Mouse (Mus musculus): ENCODE data around the gene Bcl6b. TPM values are rescaled to one million over a fixed set of nuclear protein-coding genes. Genes with fewer than 3 reads are reported as not detected.

Gene Bcl6b
- total and polyA plus RNA-seq, 3 experiments, result 9.1 to 18.9 (median 13.7) TPM

DNA sequence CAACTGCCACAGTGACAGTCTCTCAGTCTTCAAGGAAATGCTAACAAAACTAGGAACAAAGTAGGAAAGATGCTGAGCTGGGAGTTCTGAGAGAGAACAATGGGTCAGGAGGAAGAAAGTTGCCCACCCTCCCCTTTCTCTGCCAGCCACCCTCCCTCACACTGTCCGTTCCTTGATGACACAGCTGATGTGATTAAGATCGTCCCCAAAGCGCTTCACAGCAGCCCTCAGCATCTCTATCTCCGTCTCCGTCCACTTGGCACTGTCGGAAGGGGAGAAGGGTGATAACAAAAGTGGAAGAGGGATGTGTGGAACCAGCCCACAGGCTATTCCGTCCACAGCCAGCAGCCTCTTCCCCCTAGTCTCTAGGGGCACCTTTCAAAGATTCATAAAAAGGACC lies 7.1 kb upstream of the Bcl6b start:
- intact Hi-C loops (cut with DNase I), result no loop called here

DNA sequence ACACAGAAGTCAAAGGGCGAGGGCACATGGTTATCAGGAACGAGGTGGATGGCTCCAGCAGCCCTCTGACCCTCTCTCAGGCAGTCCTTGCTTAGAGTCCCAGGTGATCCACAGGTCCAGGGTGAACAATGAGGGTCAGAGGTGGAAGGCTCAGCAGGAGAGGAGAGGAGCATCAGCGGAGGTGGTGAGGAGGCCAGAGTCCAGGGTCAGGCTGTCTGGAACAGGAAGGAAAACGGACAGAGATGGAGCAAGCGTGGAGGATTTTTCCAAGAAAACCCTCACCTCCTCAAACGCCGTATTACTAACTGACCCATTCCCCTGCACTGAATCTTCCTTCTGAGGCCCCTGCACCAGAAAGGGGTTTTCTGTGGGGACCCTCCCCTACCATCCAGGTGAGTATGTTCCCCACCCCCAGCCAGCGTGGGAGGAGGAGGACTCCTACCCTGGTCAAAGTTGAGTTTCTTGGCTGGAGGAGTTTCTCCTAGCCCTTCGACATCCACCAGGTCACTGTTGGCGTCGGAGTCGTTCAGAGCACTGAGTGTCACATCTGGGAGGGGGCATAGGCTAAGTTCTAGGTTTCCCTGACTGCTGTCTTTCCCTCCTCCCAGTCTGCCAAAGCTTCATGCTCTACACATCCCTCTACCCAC lies 5.8 kb upstream of the Bcl6b start:
- Histone ChIP-seq H3K27me3 (ENCODE audit: control insufficient read depth, insufficient read depth, low read length) (no peaks in the 10 kb centered on the region), H3K27ac (no peak overlapping the region), H3K4me1 (ENCODE audit: control insufficient read depth, insufficient read depth, low read length) (peaks cover 5% of the 10 kb centered on the region), H3K4me3 (no peak overlapping the region), H3K36me3 (ENCODE audit: control insufficient read depth, insufficient read depth, low read length) (no peaks in the 10 kb centered on the region), H3K79me2 (replicated peaks; ENCODE audit: control insufficient read depth, insufficient read depth, low read length) (no peaks in the 10 kb centered on the region), H3K9ac (ENCODE audit: low read depth, low read length) (no peak overlapping the region)
- intact Hi-C loops (cut with DNase I), result no loop called here
- TF ChIP-seq POLR2A (IDR thresholded peaks at IDR 0.05; ENCODE audit: insufficient read depth, low read depth, low read length), result no peak
- no peak for TF ChIP-seq EP300 (IDR thresholded peaks at IDR 0.05; ENCODE audit: insufficient read depth, low read depth, low read length)
- TF ChIP-seq CTCF (IDR thresholded peaks at IDR 0.05), result no peak
- no peak for DNase-seq
- WGBS, result 87% methylated on average over 12 of the region's 12 CpGs

More for the DNA sequence above, 7.1 kb upstream of the Bcl6b start:
- Histone ChIP-seq H3K79me2 (replicated peaks; ENCODE audit: control insufficient read depth, insufficient read depth, low read length) (no peaks in the 10 kb centered on the region), H3K27me3 (ENCODE audit: control insufficient read depth, insufficient read depth, low read length) (no peaks in the 10 kb centered on the region), H3K9ac (ENCODE audit: low read depth, low read length) (peak overlapping the region; percentile 19), H3K4me3 (peak overlapping the region; percentile 96), H3K27ac (peak overlapping the region; percentile 97), H3K4me1 (ENCODE audit: control insufficient read depth, insufficient read depth, low read length) (peaks cover 5% of the 10 kb centered on the region), H3K36me3 (ENCODE audit: control insufficient read depth, insufficient read depth, low read length) (no peaks in the 10 kb centered on the region)
- no peak for TF ChIP-seq CTCF (IDR thresholded peaks at IDR 0.05)
- TF ChIP-seq POLR2A (IDR thresholded peaks at IDR 0.05; ENCODE audit: insufficient read depth, low read depth, low read length), result 0 out of 2 replicates have a peak, but pooled peaks have one; percentile 15
- no peak for TF ChIP-seq EP300 (IDR thresholded peaks at IDR 0.05; ENCODE audit: insufficient read depth, low read depth, low read length)
- DNase-seq, result peak in 1 of 2 experiments; percentile 54
- WGBS, result 17% methylated on average over 7 of the region's 7 CpGs

DNA sequence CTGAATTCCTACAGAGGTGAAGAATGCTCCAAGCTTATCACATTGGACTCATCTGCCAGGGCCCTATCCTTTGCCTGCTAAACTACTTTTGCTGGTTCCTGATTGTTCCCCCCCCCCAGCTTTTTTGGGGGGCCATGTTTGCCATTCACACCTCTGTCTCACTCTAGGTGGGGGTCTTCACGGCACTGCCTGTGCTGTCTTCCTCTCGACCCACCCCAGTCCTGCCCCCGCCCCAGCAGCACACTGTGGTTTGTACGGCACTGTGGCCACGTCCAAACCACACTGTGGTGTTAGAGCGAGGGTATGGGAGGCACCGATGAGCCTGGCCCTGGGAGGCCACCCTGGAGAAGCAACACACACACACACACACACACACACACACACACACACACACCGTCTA lies 4.9 kb upstream of the Bcl6b start:
- WGBS, result 77% methylated on average over 8 of the region's 8 CpGs
- no peak overlapping the region for H3K9ac ChIP-seq (ENCODE audit: low read depth, low read length)
- no peak overlapping the region for H3K4me3 ChIP-seq
- peak overlapping the region; percentile 94 for H3K27ac ChIP-seq
- peaks cover 5% of the 10 kb centered on the region for H3K4me1 ChIP-seq (ENCODE audit: control insufficient read depth, insufficient read depth, low read length)
- no peak for DNase-seq
- H3K36me3 ChIP-seq (ENCODE audit: control insufficient read depth, insufficient read depth, low read length), result no peaks in the 10 kb centered on the region
- H3K79me2 ChIP-seq (replicated peaks; ENCODE audit: control insufficient read depth, insufficient read depth, low read length), result no peaks in the 10 kb centered on the region
- no peaks in the 10 kb centered on the region for H3K27me3 ChIP-seq (ENCODE audit: control insufficient read depth, insufficient read depth, low read length)
- no peak for TF ChIP-seq CTCF (IDR thresholded peaks at IDR 0.05)
- intact Hi-C loops (cut with DNase I), result no loop called here

DNA sequence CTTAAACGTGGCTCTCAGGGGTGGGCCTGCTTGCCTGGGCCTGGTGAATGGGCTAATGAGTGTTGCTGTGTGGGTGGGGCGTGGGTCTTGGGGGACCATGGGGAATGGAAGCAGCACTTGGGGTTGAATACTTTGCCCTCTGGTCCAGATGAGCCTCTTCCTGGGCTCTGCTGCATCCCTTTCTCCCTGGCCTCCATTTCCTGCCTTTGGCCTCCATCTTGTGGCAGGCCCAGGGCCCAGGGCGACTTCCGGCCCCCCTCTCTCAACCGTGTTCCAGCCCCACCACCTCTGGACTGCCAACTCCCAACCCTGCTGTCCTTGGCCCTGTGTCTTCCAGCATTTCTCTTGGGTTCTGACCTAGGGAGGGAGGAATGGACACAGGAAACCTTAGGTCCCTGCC lies 4.4 kb upstream of the Bcl6b start:
- no peak overlapping the region for H3K4me3 ChIP-seq
- WGBS, result 37% methylated on average over 5 of the region's 5 CpGs
- intact Hi-C loops (cut with DNase I), result no loop called here

DNA sequence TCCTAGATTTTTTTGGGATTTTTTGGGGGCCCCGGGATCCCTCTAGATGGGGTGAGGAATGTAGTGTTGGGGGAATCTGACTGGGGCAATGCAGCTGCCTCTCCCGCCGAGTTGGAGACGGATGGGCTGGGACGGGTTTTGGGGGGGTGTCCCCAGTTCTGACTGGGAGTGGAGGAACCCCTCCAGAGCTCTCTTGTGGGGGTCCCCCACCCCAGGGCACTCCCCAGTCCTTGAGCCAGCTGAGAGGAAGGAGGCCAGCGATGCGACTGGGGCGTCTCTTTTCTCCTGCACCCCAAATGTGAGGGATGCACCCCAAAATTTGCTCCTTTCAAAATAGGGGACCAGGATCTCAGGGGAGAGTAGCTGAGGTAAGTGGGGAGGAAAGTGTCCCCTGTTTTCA lies 3.4 kb upstream of the Bcl6b start:
- Histone ChIP-seq H3K36me3 (ENCODE audit: control insufficient read depth, insufficient read depth, low read length) (no peaks in the 10 kb centered on the region), H3K9ac (ENCODE audit: low read depth, low read length) (peak overlapping the region; percentile 83), H3K27me3 (ENCODE audit: control insufficient read depth, insufficient read depth, low read length) (no peaks in the 10 kb centered on the region), H3K4me1 (ENCODE audit: control insufficient read depth, insufficient read depth, low read length) (peaks cover 5% of the 10 kb centered on the region), H3K27ac (peak overlapping the region; percentile 94), H3K79me2 (replicated peaks; ENCODE audit: control insufficient read depth, insufficient read depth, low read length) (no peaks in the 10 kb centered on the region), H3K4me3 (peak overlapping the region; percentile 43)
- intact Hi-C loops (cut with DNase I), result no loop called here
- WGBS, result 32% methylated on average over 8 of the region's 8 CpGs
- peak in 1 of 2 experiments; percentile 59 for DNase-seq
- TF ChIP-seq EP300 (IDR thresholded peaks at IDR 0.05; ENCODE audit: insufficient read depth, low read depth, low read length) (no peak), POLR2A (IDR thresholded peaks at IDR 0.05; ENCODE audit: insufficient read depth, low read depth, low read length) (no peak), CTCF (IDR thresholded peaks at IDR 0.05) (no peak)

More for the DNA sequence above, 4.4 kb upstream of the Bcl6b start:
- H3K4me1 ChIP-seq (ENCODE audit: control insufficient read depth, insufficient read depth, low read length), result peaks cover 5% of the 10 kb centered on the region
- no peaks in the 10 kb centered on the region for H3K36me3 ChIP-seq (ENCODE audit: control insufficient read depth, insufficient read depth, low read length)
- no peak overlapping the region for H3K9ac ChIP-seq (ENCODE audit: low read depth, low read length)
- H3K27ac ChIP-seq, result peak overlapping the region; percentile 94
- peak; percentile 68 to 71 for DNase-seq
- no peaks in the 10 kb centered on the region for H3K79me2 ChIP-seq (replicated peaks; ENCODE audit: control insufficient read depth, insufficient read depth, low read length)
- TF ChIP-seq POLR2A (IDR thresholded peaks at IDR 0.05; ENCODE audit: insufficient read depth, low read depth, low read length) (0 out of 2 replicates have a peak, but pooled peaks have one; percentile 37), EP300 (IDR thresholded peaks at IDR 0.05; ENCODE audit: insufficient read depth, low read depth, low read length) (no peak)
- no peaks in the 10 kb centered on the region for H3K27me3 ChIP-seq (ENCODE audit: control insufficient read depth, insufficient read depth, low read length)

DNA sequence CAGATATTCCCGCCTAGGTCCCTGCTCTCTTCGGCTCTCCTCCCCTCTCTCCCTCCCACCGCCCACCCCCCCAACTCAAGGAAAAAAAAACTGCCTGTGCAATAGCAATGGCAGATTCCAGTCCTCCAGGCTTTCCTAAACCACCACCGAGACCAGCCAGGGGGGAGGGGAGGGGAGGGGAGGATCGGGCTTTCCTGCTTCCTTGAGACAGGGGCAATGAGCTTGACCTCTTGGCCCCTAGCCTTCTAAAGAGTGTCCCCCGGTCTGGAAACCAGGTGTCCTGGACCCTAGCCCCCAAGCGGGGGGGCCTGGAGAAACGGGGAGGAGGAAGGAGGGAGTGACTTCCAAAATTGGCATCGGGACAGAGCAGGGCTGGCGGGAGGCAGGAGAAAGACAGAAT lies 2.9 kb upstream of the Bcl6b start:
- peak overlapping the region; percentile 43 for H3K4me3 ChIP-seq
- peak overlapping the region; percentile 94 for H3K27ac ChIP-seq
- no peaks in the 10 kb centered on the region for H3K36me3 ChIP-seq (ENCODE audit: control insufficient read depth, insufficient read depth, low read length)
- peaks cover 5% of the 10 kb centered on the region for H3K4me1 ChIP-seq (ENCODE audit: control insufficient read depth, insufficient read depth, low read length)
- peak; percentile 73 to 79 for DNase-seq
- H3K27me3 ChIP-seq (ENCODE audit: control insufficient read depth, insufficient read depth, low read length), result no peaks in the 10 kb centered on the region
- WGBS, result 10% methylated on average over 10 of the region's 10 CpGs
- TF ChIP-seq POLR2A (IDR thresholded peaks at IDR 0.05; ENCODE audit: insufficient read depth, low read depth, low read length) (no peak), CTCF (IDR thresholded peaks at IDR 0.05) (no peak), EP300 (IDR thresholded peaks at IDR 0.05; ENCODE audit: insufficient read depth, low read depth, low read length) (0 out of 2 replicates have a peak, but pooled peaks have one; percentile 9)
- no peaks in the 10 kb centered on the region for H3K79me2 ChIP-seq (replicated peaks; ENCODE audit: control insufficient read depth, insufficient read depth, low read length)
- intact Hi-C loops (cut with DNase I), result no loop called here
- peak overlapping the region; percentile 83 for H3K9ac ChIP-seq (ENCODE audit: low read depth, low read length)

Measured in heart, adult 2 months (tissue).